Mouse (Mus musculus): ENCODE results near the gene Igf1r. TPM values are rescaled to one million over a fixed set of nuclear protein-coding genes. Genes with fewer than 3 reads are reported as not detected.
A peak's percentile ranks its signal among the peaks of the same experiment; 100 is the strongest.

Igf1r gene
- polyA plus RNA-seq, 1 experiment from 2014 or later: 17.2 TPM

DNA sequence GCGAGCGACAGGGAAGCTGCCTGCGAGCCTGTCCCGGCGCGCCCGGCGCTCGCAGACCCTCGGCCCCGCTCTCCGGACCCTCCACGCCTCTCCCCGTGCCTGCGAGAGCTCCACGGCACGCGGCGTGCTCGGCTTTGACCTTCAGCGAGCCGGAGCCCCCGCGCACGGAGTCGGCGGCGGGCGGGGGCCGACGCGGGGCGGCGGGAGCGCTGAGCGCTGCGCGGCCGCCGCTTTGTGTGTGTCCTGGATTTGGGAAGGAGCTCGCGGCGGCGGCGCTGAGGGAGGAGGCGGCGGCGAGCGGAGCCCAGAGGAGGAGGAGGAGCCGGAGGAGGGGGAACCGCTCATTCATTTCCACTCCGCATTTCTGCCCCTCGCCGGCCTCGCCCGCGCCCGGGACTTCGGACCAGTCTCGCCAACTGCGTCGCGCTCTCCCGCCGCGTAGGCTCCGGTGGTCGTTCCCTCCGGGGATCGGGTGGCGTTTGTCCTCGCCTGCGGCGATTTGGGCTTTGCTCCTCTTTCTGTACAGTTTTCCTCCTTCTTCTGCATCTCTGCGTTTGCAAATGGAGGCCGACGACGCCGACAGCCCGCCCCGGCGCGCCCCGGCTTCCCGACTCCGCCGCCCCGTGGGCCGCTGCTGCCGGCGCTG lies 468 bp upstream of the Igf1r start:
- peak; percentile 84 for DNase-seq (ENCODE audit: low spot score)
- Histone ChIP-seq H3K9me3 (ENCODE audit: control insufficient read depth, low read length) (no peaks in the 10 kb centered on the region), H3K27ac (ENCODE audit: low read depth, low read length) (peak overlapping the region; percentile 100), H3K9ac (ENCODE audit: low read length) (peak overlapping the region; percentile 98), H3K4me3 (ENCODE audit: low read depth, low read length) (peak overlapping the region; percentile 88), H3K27me3 (ENCODE audit: control insufficient read depth, insufficient read depth, low read length) (no peaks in the 10 kb centered on the region), H3K4me1 (ENCODE audit: control insufficient read depth, insufficient read depth, low read length) (peaks cover 7% of the 10 kb centered on the region), H3K36me3 (ENCODE audit: control insufficient read depth, insufficient read depth, low read length) (no peaks in the 10 kb centered on the region), H3K4me2 (ENCODE audit: low read depth) (peak overlapping the region; percentile 97)
- ATAC-seq (ENCODE audit: insufficient read depth, low FRiP score, low TSS enrichment): peak; percentile 29
- WGBS: under 1% methylated on average over 60 of the region's 91 CpGs

DNA sequence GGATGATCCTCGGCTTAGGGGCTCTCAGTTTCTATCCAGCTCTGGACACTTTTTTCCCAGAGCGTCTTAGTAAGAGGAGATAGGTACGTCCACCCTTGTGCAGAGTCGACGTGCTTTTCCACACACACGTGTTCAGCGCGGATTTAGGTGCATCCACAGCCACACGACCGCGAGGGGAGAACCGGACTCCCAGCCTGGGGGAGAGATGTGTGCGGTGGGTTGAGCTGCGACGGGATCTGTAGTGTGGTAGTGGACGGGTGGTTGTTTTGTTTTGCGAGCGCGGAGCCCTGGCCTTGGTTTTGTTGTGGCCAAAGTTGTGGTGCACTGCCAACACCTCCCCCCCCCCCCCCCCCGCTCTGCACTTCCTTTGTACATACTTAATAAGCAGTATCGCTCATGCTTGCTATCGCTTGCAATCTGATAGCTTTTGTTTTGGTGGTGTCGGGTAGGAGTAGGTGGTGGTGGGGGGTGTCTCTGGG lies 1.2 kb downstream of the Igf1r start:
- ATAC-seq (ENCODE audit: insufficient read depth, low FRiP score, low TSS enrichment) (no peak), DNase-seq (ENCODE audit: low spot score) (peak; percentile 35)
- Histone ChIP-seq H3K4me1 (ENCODE audit: control insufficient read depth, insufficient read depth, low read length) (peaks cover 12% of the 10 kb centered on the region), H3K27ac (ENCODE audit: low read depth, low read length) (no peak overlapping the region), H3K36me3 (ENCODE audit: control insufficient read depth, insufficient read depth, low read length) (no peaks in the 10 kb centered on the region), H3K27me3 (ENCODE audit: control insufficient read depth, insufficient read depth, low read length) (no peaks in the 10 kb centered on the region), H3K9me3 (ENCODE audit: control insufficient read depth, low read length) (no peaks in the 10 kb centered on the region), H3K4me2 (ENCODE audit: low read depth) (peak overlapping the region; percentile 97), H3K4me3 (ENCODE audit: low read depth, low read length) (peak overlapping the region; percentile 88), H3K9ac (ENCODE audit: low read length) (peak overlapping the region; percentile 98)
- under 1% methylated on average over 22 of the region's 23 CpGs for WGBS

DNA sequence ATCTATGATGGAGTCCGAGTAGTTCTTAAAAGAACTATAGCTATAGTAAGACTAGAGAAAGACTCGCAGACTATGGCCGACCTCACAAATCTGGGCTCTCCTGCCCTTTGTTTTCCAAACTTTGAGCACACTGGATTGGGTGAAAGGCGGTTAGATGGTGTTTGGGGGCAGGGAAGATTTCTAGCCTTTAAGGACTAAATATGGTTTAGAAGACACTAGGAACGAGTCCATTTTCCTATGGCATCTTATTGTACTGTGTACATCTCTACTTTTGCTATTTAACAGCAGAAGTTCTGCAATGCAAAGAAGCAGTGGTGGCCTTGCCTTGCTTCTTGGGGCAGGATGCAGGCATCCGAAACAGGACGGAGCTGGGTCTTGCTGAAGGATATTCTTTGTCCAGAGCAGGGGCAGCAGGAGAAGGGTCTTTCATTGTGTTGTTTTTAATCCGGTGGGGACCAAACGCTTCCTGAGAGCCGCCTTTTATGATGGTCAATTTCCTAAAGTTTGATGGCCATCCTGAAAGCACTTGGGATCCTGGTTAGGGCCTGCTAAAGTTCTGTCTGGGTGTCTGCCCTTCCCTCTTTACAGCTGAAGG lies 2.1 kb downstream of the Igf1r start:
- WGBS: 2% methylated on average over 10 of the region's 10 CpGs
- H3K27ac ChIP-seq (ENCODE audit: low read depth, low read length): no peak overlapping the region
- no peaks in the 10 kb centered on the region for H3K27me3 ChIP-seq (ENCODE audit: control insufficient read depth, insufficient read depth, low read length)
- peak overlapping the region; percentile 97 for H3K4me2 ChIP-seq (ENCODE audit: low read depth)
- H3K4me3 ChIP-seq (ENCODE audit: low read depth, low read length): peak overlapping the region; percentile 88
- DNase-seq (ENCODE audit: low spot score) (no peak), ATAC-seq (ENCODE audit: insufficient read depth, low FRiP score, low TSS enrichment) (no peak)
- peaks cover 12% of the 10 kb centered on the region for H3K4me1 ChIP-seq (ENCODE audit: control insufficient read depth, insufficient read depth, low read length)
- no peaks in the 10 kb centered on the region for H3K9me3 ChIP-seq (ENCODE audit: control insufficient read depth, low read length)
- H3K36me3 ChIP-seq (ENCODE audit: control insufficient read depth, insufficient read depth, low read length): no peaks in the 10 kb centered on the region
- peak overlapping the region; percentile 98 for H3K9ac ChIP-seq (ENCODE audit: low read length)

DNA sequence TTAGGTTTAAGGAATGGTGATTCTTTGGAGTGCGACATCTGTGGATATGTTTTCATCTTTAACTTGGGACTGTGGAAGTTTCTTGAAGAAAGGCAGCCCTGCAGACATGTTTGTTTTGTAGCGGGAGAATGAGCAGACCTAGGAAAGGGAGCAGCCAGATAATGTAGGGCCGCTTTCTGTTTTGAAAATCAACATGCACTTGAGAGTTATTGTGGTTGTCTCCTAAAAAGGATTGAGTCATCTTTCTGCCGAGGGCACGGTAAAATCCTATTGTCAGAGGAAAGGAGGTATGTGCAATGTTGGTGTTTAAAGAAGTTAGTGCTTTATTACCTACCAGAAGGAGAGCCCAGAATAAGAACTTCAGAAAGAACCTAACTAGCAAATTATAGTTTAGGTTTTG lies 2.6 kb downstream of the Igf1r start:
- DNase-seq (ENCODE audit: low spot score) (no peak), ATAC-seq (ENCODE audit: insufficient read depth, low FRiP score, low TSS enrichment) (no peak)
- Histone ChIP-seq H3K27ac (ENCODE audit: low read depth, low read length) (no peak overlapping the region), H3K9ac (ENCODE audit: low read length) (peak overlapping the region; percentile 98), H3K9me3 (ENCODE audit: control insufficient read depth, low read length) (no peaks in the 10 kb centered on the region), H3K4me3 (ENCODE audit: low read depth, low read length) (peak overlapping the region; percentile 88), H3K4me1 (ENCODE audit: control insufficient read depth, insufficient read depth, low read length) (peaks cover 15% of the 10 kb centered on the region), H3K27me3 (ENCODE audit: control insufficient read depth, insufficient read depth, low read length) (no peaks in the 10 kb centered on the region), H3K4me2 (ENCODE audit: low read depth) (peak overlapping the region; percentile 97), H3K36me3 (ENCODE audit: control insufficient read depth, insufficient read depth, low read length) (no peaks in the 10 kb centered on the region)
- 16% methylated on average over 5 of the region's 5 CpGs for WGBS

DNA sequence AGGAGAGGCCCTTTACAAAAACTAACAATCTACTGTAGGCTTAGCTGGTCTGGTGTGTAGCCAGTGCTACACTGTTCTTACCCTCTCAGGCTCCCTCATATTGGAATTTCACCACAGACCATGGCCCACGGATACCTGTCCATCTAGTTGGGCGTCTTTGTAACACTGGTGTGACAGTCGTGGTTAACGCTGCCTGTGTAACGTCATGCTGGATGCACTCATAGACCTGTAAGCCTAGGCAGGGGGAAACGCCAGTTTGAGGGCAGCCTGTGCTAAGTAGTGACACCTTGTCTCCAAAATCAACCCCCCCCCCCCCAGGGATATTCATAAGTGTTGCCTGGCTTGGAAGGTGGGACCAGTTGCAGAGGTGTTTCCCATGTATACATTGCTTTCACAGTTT lies 4.7 kb downstream of the Igf1r start:
- H3K4me2 ChIP-seq (ENCODE audit: low read depth): no peak overlapping the region
- no peaks in the 10 kb centered on the region for H3K36me3 ChIP-seq (ENCODE audit: control insufficient read depth, insufficient read depth, low read length)
- no peak overlapping the region for H3K27ac ChIP-seq (ENCODE audit: low read depth, low read length)
- no peaks in the 10 kb centered on the region for H3K27me3 ChIP-seq (ENCODE audit: control insufficient read depth, insufficient read depth, low read length)
- no peaks in the 10 kb centered on the region for H3K9me3 ChIP-seq (ENCODE audit: control insufficient read depth, low read length)
- WGBS: 75% methylated on average over 6 of the region's 6 CpGs
- no peak for ATAC-seq (ENCODE audit: insufficient read depth, low FRiP score, low TSS enrichment)
- H3K9ac ChIP-seq (ENCODE audit: low read length): no peak overlapping the region
- H3K4me1 ChIP-seq (ENCODE audit: control insufficient read depth, insufficient read depth, low read length): peaks cover 21% of the 10 kb centered on the region
- DNase-seq (ENCODE audit: low spot score): no peak
- no peak overlapping the region for H3K4me3 ChIP-seq (ENCODE audit: low read depth, low read length)

DNA sequence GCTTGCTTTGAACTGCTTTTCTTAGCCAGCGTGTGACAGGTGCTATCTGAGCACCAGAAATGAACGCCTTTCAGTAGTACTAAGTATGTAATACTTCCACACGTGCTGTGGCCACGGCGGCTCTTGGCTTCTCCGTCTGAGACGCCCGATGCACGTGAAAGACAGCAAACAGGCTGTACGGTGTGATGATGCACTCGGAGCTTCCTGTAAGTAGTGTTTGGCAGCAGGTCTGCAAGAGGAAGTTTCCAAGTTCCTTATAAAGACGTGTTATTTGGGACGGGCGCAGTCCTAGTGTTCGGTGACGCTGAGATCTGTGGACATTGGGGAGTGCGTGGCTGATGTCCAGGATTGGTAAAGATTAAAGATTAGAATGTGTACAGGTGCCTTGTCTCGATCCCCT lies 5.4 kb downstream of the Igf1r start:
- Histone ChIP-seq H3K36me3 (ENCODE audit: control insufficient read depth, insufficient read depth, low read length) (no peaks in the 10 kb centered on the region), H3K9ac (ENCODE audit: low read length) (no peak overlapping the region), H3K4me2 (ENCODE audit: low read depth) (no peak overlapping the region), H3K4me3 (ENCODE audit: low read depth, low read length) (no peak overlapping the region), H3K9me3 (ENCODE audit: control insufficient read depth, low read length) (no peaks in the 10 kb centered on the region), H3K27ac (ENCODE audit: low read depth, low read length) (no peak overlapping the region), H3K4me1 (ENCODE audit: control insufficient read depth, insufficient read depth, low read length) (peaks cover 21% of the 10 kb centered on the region), H3K27me3 (ENCODE audit: control insufficient read depth, insufficient read depth, low read length) (no peaks in the 10 kb centered on the region)
- 80% methylated on average over 18 of the region's 18 CpGs for WGBS
- DNase-seq (ENCODE audit: low spot score): no peak
- ATAC-seq (ENCODE audit: insufficient read depth, low FRiP score, low TSS enrichment): no peak

DNA sequence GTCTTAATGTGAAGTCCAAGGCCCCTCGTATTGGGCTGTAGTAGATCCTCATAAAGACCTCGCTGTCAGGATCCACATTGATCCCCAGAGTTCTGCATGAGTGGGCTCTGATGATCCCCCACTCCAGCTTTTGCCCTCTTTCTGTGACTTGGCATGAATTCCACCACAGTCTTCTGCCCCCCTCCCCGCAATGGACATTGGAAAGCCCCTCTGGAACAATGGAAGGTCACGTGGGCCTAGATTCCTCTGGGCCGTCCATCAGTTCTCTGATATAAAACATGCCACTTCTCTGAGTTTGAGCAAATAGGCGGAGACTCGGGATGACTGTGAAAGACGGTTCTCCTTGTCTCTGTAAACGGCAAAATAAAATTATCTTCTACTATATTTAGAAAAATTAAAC lies 8.1 kb downstream of the Igf1r start:
- no peak for DNase-seq (ENCODE audit: low spot score)
- no peaks in the 10 kb centered on the region for H3K27me3 ChIP-seq (ENCODE audit: control insufficient read depth, insufficient read depth, low read length)
- no peak overlapping the region for H3K27ac ChIP-seq (ENCODE audit: low read depth, low read length)
- no peaks in the 10 kb centered on the region for H3K36me3 ChIP-seq (ENCODE audit: control insufficient read depth, insufficient read depth, low read length)
- peaks cover 14% of the 10 kb centered on the region for H3K4me1 ChIP-seq (ENCODE audit: control insufficient read depth, insufficient read depth, low read length)
- WGBS: 50% methylated on average over 9 of the region's 9 CpGs
- ATAC-seq (ENCODE audit: insufficient read depth, low FRiP score, low TSS enrichment): no peak
- H3K9me3 ChIP-seq (ENCODE audit: control insufficient read depth, low read length): no peaks in the 10 kb centered on the region
- no peak overlapping the region for H3K4me2 ChIP-seq (ENCODE audit: low read depth)
- H3K9ac ChIP-seq (ENCODE audit: low read length): no peak overlapping the region
- H3K4me3 ChIP-seq (ENCODE audit: low read depth, low read length): no peak overlapping the region

DNA sequence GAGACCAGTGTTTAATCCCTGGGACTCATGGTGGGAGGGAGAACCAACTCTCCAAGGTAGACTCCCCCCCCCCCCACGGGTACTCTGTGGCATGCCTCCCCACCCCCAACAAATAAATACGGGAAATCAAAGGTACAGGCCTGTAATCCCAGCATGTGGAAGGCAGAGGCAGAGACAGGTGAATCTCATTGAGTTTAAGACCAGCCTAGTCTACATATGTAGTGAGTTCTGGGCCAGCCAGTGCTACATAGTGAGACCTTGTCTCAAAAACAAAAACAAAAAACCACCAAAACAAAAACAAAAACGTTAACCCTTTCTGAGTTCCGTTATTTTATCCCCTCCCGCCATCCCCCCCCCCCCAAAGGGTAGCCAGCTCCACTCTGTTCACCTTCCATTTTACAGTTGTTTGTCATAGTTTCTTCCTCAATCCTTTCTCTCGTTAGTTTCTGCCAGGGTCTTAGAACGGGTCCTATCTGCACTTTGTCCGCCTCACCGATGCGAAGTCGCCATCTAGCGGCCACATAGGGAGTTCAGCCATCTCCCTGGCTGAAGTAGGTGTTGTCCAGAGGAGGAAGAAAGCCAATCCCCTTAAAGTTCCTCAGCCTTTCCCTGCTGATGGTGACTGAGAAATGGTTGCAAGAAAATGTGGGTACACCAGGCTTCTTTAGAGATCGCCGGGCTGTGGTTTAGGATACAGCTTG lies 9.1 kb downstream of the Igf1r start:
- Histone ChIP-seq H3K27me3 (ENCODE audit: control insufficient read depth, insufficient read depth, low read length) (no peaks in the 10 kb centered on the region), H3K4me3 (ENCODE audit: low read depth, low read length) (no peak overlapping the region), H3K9ac (ENCODE audit: low read length) (no peak overlapping the region), H3K4me1 (ENCODE audit: control insufficient read depth, insufficient read depth, low read length) (peaks cover 14% of the 10 kb centered on the region), H3K4me2 (ENCODE audit: low read depth) (no peak overlapping the region), H3K9me3 (ENCODE audit: control insufficient read depth, low read length) (no peaks in the 10 kb centered on the region), H3K36me3 (ENCODE audit: control insufficient read depth, insufficient read depth, low read length) (no peaks in the 10 kb centered on the region), H3K27ac (ENCODE audit: low read depth, low read length) (no peak overlapping the region)
- 12% methylated on average over 14 of the region's 14 CpGs for WGBS
- DNase-seq (ENCODE audit: low spot score): peak; percentile 83
- 0 out of 2 replicates have a peak, but pooled peaks have one; percentile 40 for ATAC-seq (ENCODE audit: insufficient read depth, low FRiP score, low TSS enrichment)
